Mouse (Mus musculus) hindbrain, embryonic 16.5 days (tissue): ENCODE data around the gene Gng2. TPM values are rescaled to one million over a fixed set of nuclear protein-coding genes. Genes with fewer than 3 reads are reported as not detected.

ENCODE experiments used
- ATAC-seq: fragments of 200-750 bp; cut with Nextera tagmentation; 2 replicates; pipeline ENCODE4 v1.8.0; 2017; ENCODE audit warnings: moderate TSS enrichment, moderate library complexity
- H3K27ac ChIP-seq: fragments of 300-500 bp; sonication (generic); 2 replicates; pipeline ENCODE4 v1.5.1; 2014; ENCODE audit warnings: low read depth, mild to moderate bottlenecking, control low read depth, low read length, moderate library complexity
- H3K27me3 ChIP-seq: fragments of 300-500 bp; sonication (generic); replicated peaks from 2 replicates; pipeline ENCODE4 v1.6.1; 2014; ENCODE audit warnings: low read length; ENCODE audit not compliant: control insufficient read depth, insufficient read depth
- H3K36me3 ChIP-seq: fragments of 300-500 bp; sonication (generic); 2 replicates; pipeline ENCODE4 v1.6.1; 2014; ENCODE audit warnings: mild to moderate bottlenecking, low read length, moderate library complexity, mixed read lengths; ENCODE audit not compliant: control insufficient read depth, insufficient read depth
- H3K4me1 ChIP-seq: fragments of 300-500 bp; sonication (generic); 2 replicates; pipeline ENCODE4 v1.6.1; 2014; ENCODE audit warnings: low read depth, low read length; ENCODE audit not compliant: control insufficient read depth, insufficient read depth
- H3K4me2 ChIP-seq: fragments of 300-500 bp; sonication (generic); 2 replicates; pipeline ENCODE4 v1.6.1; 2014; ENCODE audit warnings: mild to moderate bottlenecking, low read length, control low read depth, moderate library complexity
- H3K4me3 ChIP-seq: fragments of 300-500 bp; sonication (generic); 2 replicates; pipeline ENCODE4 v1.5.1; 2014; ENCODE audit warnings: mild to moderate bottlenecking, low read length, control low read depth, moderate library complexity
- H3K9ac ChIP-seq: fragments of 300-500 bp; sonication (generic); 2 replicates; pipeline ENCODE4 v1.6.1; 2014; ENCODE audit warnings: low read depth, mild to moderate bottlenecking, control low read depth, low read length, moderate library complexity
- H3K9me3 ChIP-seq: fragments of 300-500 bp; sonication (generic); 2 replicates; pipeline ENCODE4 v1.6.1; 2014; ENCODE audit warnings: mild to moderate bottlenecking, low read length, moderate library complexity; ENCODE audit not compliant: control insufficient read depth
- WGBS: fragments of 180-500 bp; shearing (Covaris S2); extraction: QIAGEN DNeasy Blood & Tissue Kit; methylation state at CpG from one replicate; pipeline ENCODE4 v1.1.7; 2014; 5-methylcytosine and 5-hydroxymethylcytosine counted together
- polyA plus RNA-seq: library from polyadenylated mRNA; unstranded; fragments of >200 nt; fragmentation: Nextera tagmentation; extraction: Ambion mirVana; gene quantifications from 2 replicates; pipeline ENCODE4 v1.2.1, GENCODE M21; 2015

The Gng2 gene
- polyA plus RNA-seq, result 362 and 384 TPM in 2 replicates

- Histone ChIP-seq H3K4me3 (peak within 1 kb of the TSS; percentile 47), H3K27ac (peak within 1 kb of the TSS; percentile 97), H3K4me1 (peaks cover 23% of the 10 kb centered on the region), H3K4me2 (peak within 1 kb of the TSS; percentile 62), H3K36me3 (no peaks in the 10 kb centered on the region), H3K9ac (peak within 1 kb of the TSS; percentile 67), H3K27me3 (no peaks in the 10 kb centered on the region), H3K9me3 (no peaks in the 10 kb centered on the region)
- ATAC-seq, result peak; percentile 41
- WGBS, result 4% methylated on average over 15 of the region's 15 CpGs
These were observed at the start of gene Gng2 for GRCm38 (mm10) chr14:19977271-19978024. Gene Gng2 (minus strand): TSS chr14:19977627.

- no peaks in the 10 kb centered on the region for H3K27me3 ChIP-seq
- no peak overlapping the region for H3K9ac ChIP-seq
- no peak overlapping the region for H3K4me3 ChIP-seq
- ATAC-seq, result no peak
- no peaks in the 10 kb centered on the region for H3K9me3 ChIP-seq
- 73% methylated on average over 6 of the region's 6 CpGs for WGBS
- no peaks in the 10 kb centered on the region for H3K4me1 ChIP-seq
- no peak overlapping the region for H3K27ac ChIP-seq
- H3K36me3 ChIP-seq, result no peaks in the 10 kb centered on the region
- no peak overlapping the region for H3K4me2 ChIP-seq
These were observed 47.7 kb upstream of the Gng2 start for GRCm38 (mm10) chr14:20024888-20025719.

GRCm38 (mm10) chr14:20023939-20024338 is 46.5 kb upstream of the Gng2 start:
- Histone ChIP-seq H3K9me3 (no peaks in the 10 kb centered on the region), H3K4me2 (no peak overlapping the region), H3K4me1 (no peaks in the 10 kb centered on the region), H3K27me3 (no peaks in the 10 kb centered on the region), H3K4me3 (no peak overlapping the region), H3K9ac (no peak overlapping the region), H3K36me3 (no peaks in the 10 kb centered on the region), H3K27ac (no peak overlapping the region)
- WGBS, result 93% methylated on average over 2 of the region's 2 CpGs
- ATAC-seq, result no peak

GRCm38 (mm10) chr14:20019486-20019885 is 42.1 kb upstream of the Gng2 start:
- no peaks in the 10 kb centered on the region for H3K4me1 ChIP-seq
- no peak overlapping the region for H3K9ac ChIP-seq
- no peak overlapping the region for H3K4me2 ChIP-seq
- H3K27me3 ChIP-seq, result no peaks in the 10 kb centered on the region
- no peak overlapping the region for H3K27ac ChIP-seq
- ATAC-seq, result no peak
- 74% methylated on average over 3 of the region's 3 CpGs for WGBS
- H3K36me3 ChIP-seq, result no peaks in the 10 kb centered on the region
- no peaks in the 10 kb centered on the region for H3K9me3 ChIP-seq
- H3K4me3 ChIP-seq, result no peak overlapping the region

- ATAC-seq, result no peak
- H3K27ac ChIP-seq, result no peak overlapping the region
- H3K27me3 ChIP-seq, result no peaks in the 10 kb centered on the region
- H3K9ac ChIP-seq, result no peak overlapping the region
- no peak overlapping the region for H3K4me3 ChIP-seq
- no peaks in the 10 kb centered on the region for H3K36me3 ChIP-seq
- 74% methylated on average over 9 of the region's 9 CpGs for WGBS
- no peaks in the 10 kb centered on the region for H3K4me1 ChIP-seq
- no peak overlapping the region for H3K4me2 ChIP-seq
- no peaks in the 10 kb centered on the region for H3K9me3 ChIP-seq
These were observed 35.3 kb upstream of the Gng2 start for GRCm38 (mm10) chr14:20012506-20013275.

- 71% methylated on average over 3 of the region's 3 CpGs for WGBS
- no peaks in the 10 kb centered on the region for H3K9me3 ChIP-seq
- no peak for ATAC-seq
- H3K9ac ChIP-seq, result no peak overlapping the region
- H3K27me3 ChIP-seq, result no peaks in the 10 kb centered on the region
- no peak overlapping the region for H3K4me3 ChIP-seq
- no peaks in the 10 kb centered on the region for H3K36me3 ChIP-seq
- no peak overlapping the region for H3K27ac ChIP-seq
- no peak overlapping the region for H3K4me2 ChIP-seq
- no peaks in the 10 kb centered on the region for H3K4me1 ChIP-seq
These were observed 30.0 kb upstream of the Gng2 start for GRCm38 (mm10) chr14:20007446-20007845.

GRCm38 (mm10) chr14:20004777-20005289 is 27.4 kb upstream of the Gng2 start:
- Histone ChIP-seq H3K9me3 (no peaks in the 10 kb centered on the region), H3K36me3 (no peaks in the 10 kb centered on the region)
- ATAC-seq, result no peak

GRCm38 (mm10) chr14:19996853-19997252 is 19.4 kb upstream of the Gng2 start:
- H3K36me3 ChIP-seq, result no peaks in the 10 kb centered on the region
- no peaks in the 10 kb centered on the region for H3K9me3 ChIP-seq
- H3K27ac ChIP-seq, result no peak overlapping the region
- no peak overlapping the region for H3K4me2 ChIP-seq
- ATAC-seq, result no peak
- no peak overlapping the region for H3K9ac ChIP-seq
- no peak overlapping the region for H3K4me3 ChIP-seq
- no peaks in the 10 kb centered on the region; the same call in 1 of the 2 replicates for H3K4me1 ChIP-seq
- no peaks in the 10 kb centered on the region for H3K27me3 ChIP-seq
- 65% methylated on average over 5 of the region's 5 CpGs for WGBS

More at GRCm38 (mm10) chr14:20004777-20005289, 27.4 kb upstream of the Gng2 start:
- no peaks in the 10 kb centered on the region for H3K4me1 ChIP-seq
- no peak overlapping the region for H3K27ac ChIP-seq
- H3K27me3 ChIP-seq, result no peaks in the 10 kb centered on the region
- H3K4me3 ChIP-seq, result no peak overlapping the region
- H3K9ac ChIP-seq, result no peak overlapping the region
- H3K4me2 ChIP-seq, result no peak overlapping the region
